Mouse (Mus musculus): ENCODE measurements around the gene Cmc4. TPM values are rescaled to one million over a fixed set of nuclear protein-coding genes. Genes with fewer than 3 reads are reported as not detected.

The Cmc4 gene
- total RNA-seq (2021) = 1 to 10 TPM; 7.5 to 7.7 TPM
- long read RNA-seq, experiment 1, partial matches to known transcripts = 0 of 6 reads
- long read RNA-seq, experiment 1, other reads (novel, unspliced or antisense) = 1 of 6 reads
- long read RNA-seq, experiment 2, partial matches to known transcripts = 0 of 5 reads
- long read RNA-seq, experiment 2, other reads (novel, unspliced or antisense) = 2 of 5 reads

DNA sequence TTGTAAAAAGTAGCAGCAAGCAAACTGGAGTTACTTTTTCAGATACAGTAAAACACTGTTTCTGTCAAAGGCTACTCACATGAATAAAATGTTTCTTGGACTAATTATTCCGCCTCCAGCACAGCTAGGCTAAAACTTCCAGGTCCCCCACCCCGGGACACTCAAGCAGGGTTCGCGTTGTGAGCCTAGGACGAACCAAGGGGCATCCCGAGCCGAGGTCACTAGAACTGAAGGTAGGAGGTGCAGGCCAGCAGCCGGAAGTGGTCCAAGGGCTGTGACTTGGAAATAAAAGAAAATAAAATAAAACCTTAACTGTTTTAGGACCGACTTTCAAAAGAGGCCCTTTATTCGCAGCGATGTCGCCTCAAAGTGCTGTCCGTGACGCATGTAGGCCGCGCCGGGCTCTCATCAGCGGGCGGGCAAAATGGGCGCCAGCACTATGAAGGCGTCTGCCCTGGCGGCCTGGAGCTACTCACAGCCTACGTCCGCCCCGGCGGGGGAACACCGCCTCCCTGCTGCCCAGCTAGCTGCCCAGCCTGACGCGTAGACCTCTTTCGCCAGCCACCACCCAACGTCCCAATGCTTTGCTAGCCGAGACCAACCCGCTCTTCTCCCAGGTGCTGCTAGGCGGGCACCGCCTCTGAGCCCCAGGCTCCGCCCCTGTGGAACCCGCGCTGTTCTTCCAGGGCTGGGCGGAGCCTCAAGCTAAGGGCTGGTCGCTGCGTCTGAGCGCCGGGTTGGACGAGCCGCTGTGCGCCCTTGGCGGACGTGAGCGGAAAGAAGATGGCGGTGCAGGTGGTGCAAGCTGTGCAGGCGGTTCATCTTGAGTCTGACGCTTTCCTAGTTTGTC is at the start of gene Cmc4, which contains the start of the genes Mtcp1 and Brcc3:
Gene Cmc4 (minus strand): TSS at position 649 of the 850 bp plus-strand sequence.
Gene Mtcp1 (minus strand): TSS at position 653 of the 850 bp plus-strand sequence.
Gene Brcc3 (plus strand): TSS at position 693 of the 850 bp plus-strand sequence.
- DNase-seq (ENCODE audit: low spot score in 2 of 2) = peak; percentile 64 to 83

DNA sequence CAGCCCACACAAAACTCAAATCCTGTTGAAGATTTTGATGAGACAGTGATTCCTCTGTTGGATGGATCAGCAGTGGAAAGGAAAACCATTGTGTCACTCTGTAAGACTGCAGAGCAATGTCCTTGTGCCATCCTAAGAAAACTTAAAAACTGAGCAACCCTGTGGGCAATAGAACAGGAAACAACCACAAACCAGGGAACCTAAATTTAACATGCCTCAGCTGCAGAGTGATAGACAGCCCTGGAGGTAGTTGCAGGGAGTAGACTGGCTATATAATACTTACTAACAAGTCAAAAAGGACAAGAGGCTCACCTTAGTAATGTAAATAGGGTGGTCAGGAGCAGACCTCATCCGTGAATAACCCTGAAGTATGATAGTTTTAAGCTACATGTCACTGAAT is 38.2 kb upstream of the Cmc4 start:
- DNase-seq (ENCODE audit: low spot score in 2 of 2) = no peak

DNA sequence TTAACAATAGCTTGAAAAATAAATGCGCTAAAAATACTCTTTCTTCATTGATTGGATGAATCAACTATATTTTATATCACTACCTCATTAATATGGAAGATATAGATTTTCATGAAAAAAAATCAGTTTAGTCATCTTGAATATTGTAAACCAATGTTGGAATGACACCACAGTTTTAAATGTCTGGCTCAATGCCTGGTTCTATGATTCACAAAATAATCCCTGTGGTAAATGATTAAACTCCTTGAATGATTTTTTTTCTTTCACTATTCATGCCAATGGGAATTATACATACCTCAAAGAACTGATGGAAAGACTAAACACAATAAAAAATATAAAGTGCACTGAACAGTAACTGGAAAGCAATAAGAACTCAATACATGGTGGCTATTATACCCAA is 6.7 kb downstream of the Cmc4 start:
- no peak for DNase-seq (ENCODE audit: low spot score in 2 of 2)

DNA sequence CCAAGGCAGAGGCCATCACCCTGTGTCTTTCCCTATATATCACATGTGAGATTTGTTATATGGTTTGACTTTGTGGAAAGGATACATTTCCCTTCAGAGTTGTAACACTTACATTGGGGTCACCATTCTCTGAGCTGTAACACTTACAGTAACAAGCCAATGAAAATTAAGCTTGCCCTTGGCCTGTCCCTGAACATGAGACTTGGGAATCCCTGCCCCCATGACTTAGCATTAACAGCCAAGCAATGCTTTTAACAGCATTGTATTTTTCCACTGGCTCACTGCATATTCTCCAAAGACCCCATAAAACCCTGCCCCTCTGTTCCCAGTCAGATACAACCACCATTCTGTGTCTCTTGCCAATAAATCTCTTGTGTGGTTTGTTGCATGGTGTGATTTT is 13.0 kb downstream of the Cmc4 start:
- no peak for DNase-seq (ENCODE audit: low spot score in 2 of 2)

DNA sequence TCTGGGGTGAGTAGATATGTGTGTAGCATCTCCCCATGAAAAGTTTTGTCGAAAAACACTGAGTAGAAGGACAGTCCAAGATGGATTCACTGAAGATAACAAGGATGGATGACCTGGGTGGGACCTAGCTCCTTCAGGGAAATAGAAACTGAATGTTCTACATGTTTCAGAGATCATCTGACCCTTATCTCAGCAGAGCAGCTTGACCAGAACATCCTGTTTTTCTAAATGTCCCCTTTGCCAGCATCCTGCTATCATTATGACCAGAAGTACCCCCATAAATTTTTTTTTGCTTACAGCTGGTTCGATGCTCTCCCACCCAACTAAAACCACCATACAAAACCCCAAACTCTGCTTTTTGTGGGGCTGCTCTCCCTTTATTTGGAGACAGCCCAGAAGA is 13.7 kb downstream of the Cmc4 start:
- no peak for DNase-seq (ENCODE audit: low spot score in 2 of 2)

DNA sequence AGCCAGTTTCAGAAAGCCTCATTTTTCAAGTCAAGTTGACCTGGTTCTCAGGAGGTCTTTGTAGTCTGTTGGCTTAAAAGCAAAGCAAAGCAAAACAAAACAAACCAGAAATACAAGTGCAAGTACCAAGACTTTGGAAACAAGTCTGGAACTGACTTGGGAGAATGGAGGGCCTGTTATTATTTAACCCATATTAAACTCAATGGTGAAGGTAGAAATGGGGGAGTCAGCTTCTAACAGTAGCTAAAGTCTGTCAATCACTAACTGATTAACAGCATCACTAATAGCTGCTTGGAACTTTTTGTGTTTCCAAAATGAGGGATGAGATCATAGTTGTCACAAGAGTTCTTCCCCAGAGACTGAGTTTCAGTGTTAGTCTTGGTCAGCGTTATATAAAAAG is 16.9 kb downstream of the Cmc4 start:
- DNase-seq (ENCODE audit: low spot score in 2 of 2) = no peak

DNA sequence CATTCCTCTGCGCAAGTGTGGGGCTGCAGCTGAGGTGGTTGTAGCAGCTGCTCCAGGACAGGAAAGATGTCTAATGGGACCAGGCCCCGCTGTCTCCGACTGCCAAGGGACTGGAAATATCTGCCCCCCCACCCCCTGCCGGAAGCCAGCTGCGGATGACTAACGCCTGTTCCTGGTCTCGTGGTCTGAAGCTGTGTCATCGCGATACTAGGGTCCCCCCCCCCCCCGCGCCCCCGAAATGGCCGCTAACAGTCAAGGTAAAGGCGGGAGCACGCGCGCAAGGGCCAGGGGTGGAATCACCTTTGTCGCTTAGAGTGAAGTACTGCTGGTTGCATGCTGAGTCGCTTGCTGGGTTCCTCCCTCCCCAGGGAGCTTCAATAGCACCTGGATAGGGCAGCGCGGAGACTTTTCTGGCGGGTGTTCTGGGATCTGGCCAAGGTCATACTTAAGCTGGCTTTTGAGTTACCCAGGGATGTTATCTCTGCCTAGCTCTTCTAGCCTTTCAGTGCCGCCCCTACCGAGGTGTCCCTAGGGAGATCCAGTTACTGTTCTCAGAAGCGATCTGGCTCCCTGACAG is 34.1 kb downstream of the Cmc4 start, which contains the start of the genes Fundc2 and F8:
Gene Fundc2 (plus strand): TSS at position 205 of the 577 bp plus-strand sequence.
Gene F8 (minus strand): TSS at position 421 of the 577 bp plus-strand sequence.
- DNase-seq (ENCODE audit: low spot score in 2 of 2) = peak; percentile 18 to 78

DNA sequence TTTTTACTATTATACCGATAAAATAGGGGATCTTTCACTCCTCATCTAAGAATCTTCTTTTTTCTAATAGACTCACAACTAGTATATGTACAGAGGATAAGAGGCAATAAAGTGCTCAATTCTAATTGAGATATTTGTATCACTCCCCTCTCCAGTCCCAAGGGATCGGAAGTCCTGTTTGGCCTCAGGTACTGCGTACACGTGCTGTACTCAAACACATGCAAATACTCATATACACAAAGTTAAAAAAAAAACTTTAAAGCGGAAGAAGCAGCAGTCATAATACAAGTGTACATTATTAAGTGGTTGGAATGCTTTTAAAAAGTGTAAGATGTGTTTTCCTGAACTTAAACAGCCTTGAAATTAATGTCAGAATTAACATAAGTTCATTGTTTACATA is 34.7 kb downstream of the Cmc4 start:
- no peak for DNase-seq (ENCODE audit: low spot score in 2 of 2)

DNA sequence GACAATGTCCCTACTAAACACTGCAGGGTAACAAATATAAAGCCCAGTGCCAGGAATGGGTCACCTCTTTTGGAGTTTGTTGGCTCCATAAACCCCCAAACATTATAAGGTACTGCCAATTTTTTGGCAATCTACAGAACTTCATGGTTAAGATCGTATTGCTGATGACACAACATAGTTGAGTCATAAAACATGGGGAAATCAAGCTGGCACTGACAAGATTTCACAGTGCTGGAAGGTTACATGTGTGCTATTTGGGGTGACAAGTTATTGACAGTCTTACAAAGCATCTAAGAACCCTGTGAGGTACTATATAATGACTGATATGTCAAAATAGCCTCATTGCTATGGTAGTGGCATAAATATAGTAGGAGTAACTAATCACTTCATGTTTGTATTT is 35.2 kb downstream of the Cmc4 start:
- no peak for DNase-seq (ENCODE audit: low spot score in 2 of 2)

DNA sequence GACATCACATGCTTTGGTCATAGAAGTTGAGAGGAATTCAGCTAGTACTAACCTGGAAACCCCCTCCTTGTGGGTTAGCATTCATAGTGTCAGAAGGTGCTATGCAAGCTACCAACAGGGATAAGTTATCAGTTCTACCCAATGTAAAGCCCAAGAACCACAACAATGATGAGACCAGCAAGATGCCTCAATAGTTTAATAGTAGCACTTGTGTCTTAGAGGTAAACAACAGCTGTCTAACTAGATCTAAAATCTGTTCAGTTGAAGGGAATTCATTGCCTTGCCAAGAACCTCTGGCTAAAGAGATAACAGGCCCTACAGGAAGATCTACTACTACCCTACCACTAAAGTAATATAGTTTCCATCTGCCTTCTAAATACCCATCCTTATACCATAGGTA is 39.6 kb downstream of the Cmc4 start:
- no peak for DNase-seq (ENCODE audit: low spot score in 2 of 2)

DNA sequence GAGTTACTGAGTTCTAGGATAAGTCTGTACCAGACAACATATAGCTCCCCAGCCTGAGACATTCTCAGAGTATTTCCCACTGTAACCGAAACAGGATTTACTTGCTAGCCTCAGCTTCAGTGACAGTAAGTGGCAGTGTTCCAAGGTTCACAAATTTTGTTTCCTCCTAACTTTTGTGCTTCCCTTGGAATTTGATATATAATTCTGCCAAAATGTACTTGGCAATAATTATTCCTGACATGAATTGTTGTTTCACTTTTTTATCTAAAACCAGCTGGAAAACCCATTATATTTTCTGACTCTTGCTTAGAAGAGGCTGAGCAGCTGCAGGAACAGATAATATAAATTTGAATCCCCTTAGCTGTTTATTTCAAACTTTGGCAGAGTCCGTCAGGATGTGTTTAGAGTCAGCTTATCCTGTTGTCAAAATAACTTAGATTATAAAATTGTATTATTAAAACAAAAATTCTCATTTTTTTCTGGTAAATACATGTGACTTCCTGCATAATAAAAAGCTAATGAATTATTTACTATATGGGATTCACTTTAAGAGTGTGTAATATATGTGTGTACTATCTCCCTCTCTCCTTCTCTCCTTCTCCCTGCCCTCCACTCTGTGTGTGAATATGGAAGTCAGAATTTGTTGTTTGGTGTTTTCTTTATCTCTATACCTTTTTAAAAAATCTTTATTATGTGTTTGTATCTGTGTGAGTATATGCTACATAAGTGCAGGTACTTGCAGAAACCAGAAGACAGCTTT is 43.5 kb downstream of the Cmc4 start:
- no peak for DNase-seq (ENCODE audit: low spot score in 2 of 2)

DNA sequence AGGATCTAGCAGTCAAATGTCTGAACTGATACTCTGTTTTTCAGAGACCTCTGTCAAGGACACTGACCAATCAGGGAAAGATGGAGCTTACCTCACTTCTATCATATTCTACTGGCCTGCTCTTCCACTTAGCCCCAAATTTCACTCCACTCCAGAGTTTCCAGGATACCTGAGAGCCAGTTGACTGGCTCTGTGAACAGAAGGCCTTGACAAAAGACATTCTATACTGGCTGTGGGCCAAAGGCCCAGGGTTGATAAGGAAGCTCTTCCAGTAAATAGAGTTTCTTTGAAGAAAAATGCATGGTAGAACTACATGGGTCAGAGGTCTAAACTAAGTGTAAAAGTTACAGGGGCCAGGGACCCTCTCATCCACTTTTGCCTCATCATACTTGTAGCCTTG is 46.2 kb downstream of the Cmc4 start:
- DNase-seq (ENCODE audit: low spot score in 2 of 2) = no peak

Other genes with a start within 250 kb of the Cmc4 start
- gene Fundc2, start 34.2 kb downstream of the Cmc4 start, total RNA-seq (2021) = 100 to 1,000 TPM; 103 to 117 TPM
- gene F8, start 34.0 kb downstream of the Cmc4 start, total RNA-seq (2021) = 1 to 10 TPM; 1.1 to 1.2 TPM
- 1 to 10 TPM; 6.5 to 6.7 TPM for gene Mtcp1, start within 50 bp of the Cmc4 start, total RNA-seq (2021)
- 10 to 100 TPM; 18.0 to 19.8 TPM for gene Brcc3, start within 50 bp of the Cmc4 start, total RNA-seq (2021)
- 10 to 100 TPM; 49.1 to 50.5 TPM for gene Vbp1, start 97.7 kb upstream of the Cmc4 start, total RNA-seq (2021)
- gene Rab39b, start 161.6 kb upstream of the Cmc4 start, total RNA-seq (2021) = under 1 TPM; 0.32 to 0.34 TPM